Mouse (Mus musculus) stomach, embryonic 14.5 days (tissue): ENCODE measurements around the gene Cirbp. TPM values are rescaled to one million over a fixed set of nuclear protein-coding genes. Genes with fewer than 3 reads are reported as not detected.

Experiments
- ATAC-seq: fragments of 200-750 bp; cut with Nextera tagmentation; 2 replicates; pipeline ENCODE4 v1.8.0; 2017; ENCODE audit warnings: low read depth, moderate TSS enrichment; ENCODE audit not compliant: insufficient number of reproducible peaks, insufficient read depth, low FRiP score
- H3K27ac ChIP-seq: fragments of 300-500 bp; sonication (generic); 2 replicates; pipeline ENCODE4 v1.5.1; 2014; ENCODE audit warnings: mild to moderate bottlenecking, low read length, moderate library complexity, mixed read lengths
- H3K27me3 ChIP-seq: fragments of 300-500 bp; sonication (generic); 2 replicates; pipeline ENCODE4 v1.6.1; 2014; ENCODE audit warnings: low read length, control low read depth, mixed read lengths; ENCODE audit not compliant: control insufficient read depth, insufficient read depth
- H3K36me3 ChIP-seq: fragments of 300-500 bp; sonication (generic); 2 replicates; pipeline ENCODE4 v1.6.1; 2014; ENCODE audit warnings: mild to moderate bottlenecking, control low read depth, low read length, moderate library complexity, mixed read lengths; ENCODE audit not compliant: control insufficient read depth, insufficient read depth
- H3K4me1 ChIP-seq: fragments of 300-500 bp; sonication (generic); 2 replicates; pipeline ENCODE4 v1.6.1; 2014; ENCODE audit warnings: low read length, control low read depth, mixed read lengths; ENCODE audit not compliant: control insufficient read depth, insufficient read depth
- H3K4me2 ChIP-seq: fragments of 300-500 bp; sonication (generic); replicated peaks from 2 replicates; pipeline ENCODE4 v1.6.1; 2014; ENCODE audit warnings: low read depth, low read length, control low read depth
- H3K4me3 ChIP-seq: fragments of 300-500 bp; sonication (generic); 2 replicates; pipeline ENCODE4 v1.5.1; 2014; ENCODE audit warnings: low read depth, low read length, control low read depth
- H3K9ac ChIP-seq: fragments of 300-500 bp; sonication (generic); replicated peaks from 2 replicates; pipeline ENCODE4 v1.6.1; 2014; ENCODE audit warnings: low read depth, mild to moderate bottlenecking, control low read depth, low read length, moderate library complexity, mixed read lengths
- H3K9me3 ChIP-seq: fragments of 300-500 bp; sonication (generic); 2 replicates; pipeline ENCODE4 v1.6.1; 2016; ENCODE audit warnings: low read depth, low read length, control low read depth; ENCODE audit not compliant: control insufficient read depth
- WGBS: fragments of 180-500 bp; shearing (Covaris S2); extraction: QIAGEN DNeasy Blood & Tissue Kit; methylation state at CpG from one replicate; pipeline ENCODE4 v1.1.7; 2014; 5-methylcytosine and 5-hydroxymethylcytosine counted together
- polyA plus RNA-seq: library from polyadenylated mRNA; unstranded; fragments of >200 nt; fragmentation: Nextera tagmentation; extraction: Ambion mirVana; gene quantifications from 2 replicates; pipeline ENCODE4 v1.2.1, GENCODE M21; 2014

Gene Cirbp
- polyA plus RNA-seq, 1 experiment from 2014 or later = 92.7 TPM

GRCm38 (mm10) chr10:80139975-80140665 lies 25.7 kb upstream of the Cirbp start:
- Histone ChIP-seq H3K4me1 (peaks cover 23% of the 10 kb centered on the region; the same call in 1 of the 2 replicates), H3K27ac (no peak overlapping the region), H3K9ac (no peak overlapping the region), H3K4me2 (no peak overlapping the region), H3K4me3 (no peak overlapping the region), H3K36me3 (peaks cover 17% of the 10 kb centered on the region; the same call in 1 of the 2 replicates), H3K9me3 (no peaks in the 10 kb centered on the region), H3K27me3 (0 out of 2 replicates have a peak, but pooled peaks cover 7% of the 10 kb centered on the region)
- WGBS = 73% methylated on average over 11 of the region's 11 CpGs
- no peak for ATAC-seq

- H3K4me2 ChIP-seq = peak within 1 kb of the TSS; percentile 65
- WGBS = 69% methylated on average over 10 of the region's 10 CpGs
- H3K9me3 ChIP-seq = no peaks in the 10 kb centered on the region
- H3K9ac ChIP-seq = no peak within 1 kb of the TSS
- 0 out of 2 replicates have a peak, but pooled peaks cover 7% of the 10 kb centered on the region for H3K27me3 ChIP-seq
- H3K4me3 ChIP-seq = peak within 1 kb of the TSS; percentile 66
- peaks cover 22% of the 10 kb centered on the region; the same call in 1 of the 2 replicates for H3K36me3 ChIP-seq
- peak within 1 kb of the TSS; percentile 88 for H3K27ac ChIP-seq
- peaks cover 26% of the 10 kb centered on the region for H3K4me1 ChIP-seq
- no peak for ATAC-seq
Measured at GRCm38 (mm10) chr10:80140666-80141035, 25.1 kb upstream of the Cirbp start, which contains the start of gene Cbarp. Gene Cbarp, minus strand, starts transcription at chr10:80140835.

- H3K9ac ChIP-seq = no peak overlapping the region
- peak overlapping the region; percentile 66 for H3K4me3 ChIP-seq
- 0 out of 2 replicates have a peak, but pooled peaks cover 7% of the 10 kb centered on the region for H3K27me3 ChIP-seq
- peaks cover 27% of the 10 kb centered on the region; the same call in 1 of the 2 replicates for H3K36me3 ChIP-seq
- peak overlapping the region; percentile 65 for H3K4me2 ChIP-seq
- peak; percentile 67 for ATAC-seq
- no peaks in the 10 kb centered on the region for H3K9me3 ChIP-seq
- H3K27ac ChIP-seq = peak overlapping the region; percentile 88
- WGBS = under 1% methylated on average over 29 of the region's 29 CpGs
- peaks cover 32% of the 10 kb centered on the region for H3K4me1 ChIP-seq
Measured at GRCm38 (mm10) chr10:80141243-80141642, 24.5 kb upstream of the Cirbp start.

- peak overlapping the region; percentile 66 for H3K4me3 ChIP-seq
- H3K27ac ChIP-seq = peak overlapping the region; percentile 80
- H3K9me3 ChIP-seq = no peaks in the 10 kb centered on the region
- peak overlapping the region; percentile 65 for H3K4me2 ChIP-seq
- WGBS = under 1% methylated on average over 43 of the region's 43 CpGs
- H3K4me1 ChIP-seq = peaks cover 37% of the 10 kb centered on the region
- H3K27me3 ChIP-seq = 0 out of 2 replicates have a peak, but pooled peaks cover 3% of the 10 kb centered on the region
- peak overlapping the region; percentile 76 for H3K9ac ChIP-seq
- peak; percentile 88 for ATAC-seq
- peaks cover 27% of the 10 kb centered on the region; the same call in 1 of the 2 replicates for H3K36me3 ChIP-seq
Measured at GRCm38 (mm10) chr10:80141786-80142529, 23.8 kb upstream of the Cirbp start.

- H3K4me1 ChIP-seq = peaks cover 37% of the 10 kb centered on the region
- WGBS = under 1% methylated on average over 15 of the region's 15 CpGs
Measured at GRCm38 (mm10) chr10:80142530-80142925, 23.3 kb upstream of the Cirbp start.

GRCm38 (mm10) chr10:80143664-80144063 lies 22.1 kb upstream of the Cirbp start:
- Histone ChIP-seq H3K27ac (no peak overlapping the region), H3K4me3 (no peak overlapping the region), H3K36me3 (peaks cover 27% of the 10 kb centered on the region; the same call in 1 of the 2 replicates), H3K9me3 (no peaks in the 10 kb centered on the region), H3K4me1 (peaks cover 33% of the 10 kb centered on the region), H3K9ac (no peak overlapping the region; the same call in 1 of the 2 replicates), H3K27me3 (no peaks in the 10 kb centered on the region), H3K4me2 (no peak overlapping the region)
- ATAC-seq = no peak
- 93% methylated on average over 7 of the region's 7 CpGs for WGBS

More at GRCm38 (mm10) chr10:80142530-80142925, 23.3 kb upstream of the Cirbp start:
- H3K4me2 ChIP-seq = peak overlapping the region; percentile 65
- no peaks in the 10 kb centered on the region for H3K9me3 ChIP-seq
- H3K4me3 ChIP-seq = peak overlapping the region; percentile 66
- peak overlapping the region; percentile 80 for H3K27ac ChIP-seq
- H3K9ac ChIP-seq = peak overlapping the region; percentile 76
- H3K36me3 ChIP-seq = peaks cover 27% of the 10 kb centered on the region; the same call in 1 of the 2 replicates
- ATAC-seq = no peak
- no peaks in the 10 kb centered on the region for H3K27me3 ChIP-seq

- WGBS = 90% methylated on average over 12 of the region's 12 CpGs
- no peak overlapping the region for H3K27ac ChIP-seq
- H3K4me1 ChIP-seq = peaks cover 33% of the 10 kb centered on the region
- no peak for ATAC-seq
- no peak overlapping the region for H3K9ac ChIP-seq
- peaks cover 27% of the 10 kb centered on the region; the same call in 1 of the 2 replicates for H3K36me3 ChIP-seq
- H3K4me3 ChIP-seq = no peak overlapping the region
- no peaks in the 10 kb centered on the region for H3K27me3 ChIP-seq
- no peaks in the 10 kb centered on the region for H3K9me3 ChIP-seq
- H3K4me2 ChIP-seq = no peak overlapping the region
Measured at GRCm38 (mm10) chr10:80144159-80144558, 21.6 kb upstream of the Cirbp start.
